Mouse (Mus musculus) thymus, adult 2 months (tissue): ENCODE data around the gene Cacna1e.

Source experiments
- CTCF ChIP-seq: fragments of 200-500 bp; IDR thresholded peaks from 2 replicates; pipeline ENCODE4 v1.5.1; 2012; ENCODE audit warnings: mild to moderate bottlenecking, control low read depth, low read length, moderate library complexity, borderline replicate concordance; ENCODE audit not compliant: control insufficient read depth, poor library complexity, insufficient read depth; ENCODE audit errors: extremely low read depth
- POLR2A ChIP-seq: fragments of 200-500 bp; IDR thresholded peaks from 2 replicates; pipeline ENCODE4 v1.6.1; 2012; ENCODE audit warnings: mild to moderate bottlenecking, low read length, control low read depth, moderate library complexity; ENCODE audit not compliant: control insufficient read depth, poor library complexity, insufficient read depth; ENCODE audit errors: extremely low read depth

DNA sequence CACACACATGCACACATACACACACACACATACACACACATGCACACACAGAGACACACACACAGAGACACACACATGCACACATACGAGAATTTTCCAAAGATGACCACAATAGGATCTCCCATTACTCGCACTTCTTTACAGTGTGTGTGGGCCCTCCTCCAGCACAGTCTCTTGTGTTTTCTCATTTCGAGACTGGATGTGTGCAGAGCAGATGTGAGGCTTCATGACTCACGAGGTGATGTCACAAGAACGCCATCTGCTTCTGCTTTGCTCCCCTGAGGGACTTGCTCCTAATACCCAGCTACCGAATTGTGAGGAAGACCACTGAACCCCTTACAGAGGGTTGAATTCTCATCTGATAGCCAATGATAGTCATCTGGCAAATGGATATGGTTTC is 33.1 kb upstream of the Cacna1e start:
- no peak for TF ChIP-seq CTCF
- TF ChIP-seq POLR2A = no peak
